Mouse (Mus musculus): ENCODE data around the gene Mcu. TPM values are rescaled to one million over a fixed set of nuclear protein-coding genes. Genes with fewer than 3 reads are reported as not detected.

Gene Mcu
- polyA plus RNA-seq, 1 experiment from 2014 or later = 10.2 TPM

DNA sequence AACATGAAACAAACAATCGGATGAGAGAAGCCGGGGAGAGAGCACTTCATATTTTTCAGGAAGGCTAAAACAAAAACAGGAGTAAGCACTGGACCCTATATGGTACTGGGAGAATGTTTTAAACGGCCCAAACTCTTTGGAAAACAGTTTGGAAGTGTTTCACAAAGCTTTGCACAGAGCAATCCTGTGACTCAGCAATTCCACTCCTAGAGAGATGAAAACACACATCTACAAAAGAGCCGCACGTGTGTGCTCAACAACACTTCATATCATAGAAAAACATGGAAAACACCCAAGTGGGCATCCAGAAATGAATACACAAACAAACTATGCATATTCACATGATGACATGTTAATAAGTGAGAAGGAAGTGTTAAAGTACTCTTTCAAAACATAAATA lies 30.9 kb downstream of the Mcu start:
- ATAC-seq (ENCODE audit: insufficient read depth) = no peak
- H3K4me2 ChIP-seq = no peak overlapping the region
- no peak overlapping the region for H3K4me3 ChIP-seq (replicated peaks)
- no peaks in the 10 kb centered on the region for H3K9me3 ChIP-seq (replicated peaks)
- 72% methylated on average over 5 of the region's 5 CpGs for WGBS (ENCODE audit: insufficient replicate concordance)
- H3K4me1 ChIP-seq (replicated peaks) = peaks cover 20% of the 10 kb centered on the region
- H3K9ac ChIP-seq = no peak overlapping the region
- no peak overlapping the region for H3K27ac ChIP-seq (replicated peaks)
- H3K27me3 ChIP-seq = no peaks in the 10 kb centered on the region
- no peaks in the 10 kb centered on the region; the same call in 1 of the 2 replicates for H3K36me3 ChIP-seq (replicated peaks)

DNA sequence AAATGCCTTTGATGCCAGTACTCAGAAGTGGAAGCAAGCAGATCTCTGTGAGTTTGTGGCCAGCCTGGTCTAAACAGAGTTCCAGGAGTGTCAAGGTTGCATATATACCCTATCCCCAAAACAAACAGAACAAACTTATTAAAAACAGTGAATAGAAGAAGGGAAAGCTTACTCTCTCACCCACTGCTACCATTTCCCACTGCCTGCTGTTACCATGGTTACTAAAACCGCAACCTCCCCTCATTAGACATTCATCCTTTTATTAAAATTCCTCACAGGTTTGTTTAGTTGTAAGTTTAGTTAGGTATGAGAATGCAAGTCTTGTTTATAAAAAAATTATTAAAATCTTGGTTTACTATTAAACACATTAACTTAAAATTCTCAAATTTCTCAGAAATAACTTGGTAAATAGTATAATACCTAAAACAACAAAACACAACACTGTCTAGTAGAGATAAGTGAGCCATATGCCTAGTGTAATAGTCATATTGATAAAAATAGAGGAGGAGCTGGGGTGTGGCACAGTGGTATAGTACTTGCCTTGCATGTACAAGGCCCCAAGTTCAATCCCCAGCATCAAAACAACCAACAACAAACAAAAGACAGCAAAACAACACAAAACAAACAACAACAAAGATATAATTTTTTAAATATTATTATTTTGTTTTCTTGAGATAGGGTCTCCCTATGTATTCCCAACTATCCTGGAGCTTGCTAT lies 34.5 kb downstream of the Mcu start:
- H3K27me3 ChIP-seq = no peaks in the 10 kb centered on the region
- H3K4me3 ChIP-seq (replicated peaks) = no peak overlapping the region
- H3K4me1 ChIP-seq (replicated peaks) = peaks cover 36% of the 10 kb centered on the region
- no peak overlapping the region; the same call in 1 of the 2 replicates for H3K27ac ChIP-seq (replicated peaks)
- ATAC-seq (ENCODE audit: insufficient read depth) = peak; percentile 69; the same call in 1 of the 2 replicates
- WGBS (ENCODE audit: insufficient replicate concordance) = 77% methylated on average over 1 of the region's 1 CpGs
- H3K9ac ChIP-seq = no peak overlapping the region
- no peak overlapping the region for H3K4me2 ChIP-seq
- H3K36me3 ChIP-seq (replicated peaks) = no peaks in the 10 kb centered on the region
- no peaks in the 10 kb centered on the region for H3K9me3 ChIP-seq (replicated peaks)

DNA sequence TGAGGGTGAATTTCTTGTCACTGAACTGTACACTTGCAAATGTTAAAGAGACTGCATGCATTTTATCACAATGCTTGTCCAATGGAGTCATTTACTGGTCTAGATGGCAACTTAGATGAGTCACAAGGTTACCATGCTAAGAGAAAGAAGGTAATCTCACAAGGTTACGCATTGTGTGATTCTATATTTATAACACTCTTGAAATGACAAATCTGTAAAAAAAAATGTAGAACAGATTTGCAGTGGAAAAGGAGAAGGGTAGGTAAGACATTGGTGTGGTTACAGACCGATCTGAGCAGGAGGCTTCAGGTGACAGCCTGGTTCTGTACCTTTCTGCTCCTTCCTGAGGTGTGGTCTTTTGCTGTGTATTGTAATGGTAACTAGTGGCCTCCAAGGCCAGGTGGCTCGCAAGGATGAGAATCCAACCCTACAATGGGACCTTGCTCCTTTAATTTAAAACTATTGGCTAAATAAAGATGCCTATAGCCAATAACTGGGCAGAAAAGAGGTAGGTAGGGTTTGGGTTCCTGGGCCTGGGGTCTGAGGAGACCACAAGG lies 35.8 kb downstream of the Mcu start:
- H3K9me3 ChIP-seq (replicated peaks) = no peaks in the 10 kb centered on the region
- H3K36me3 ChIP-seq (replicated peaks) = no peaks in the 10 kb centered on the region
- H3K27me3 ChIP-seq = no peaks in the 10 kb centered on the region
- ATAC-seq (ENCODE audit: insufficient read depth) = no peak
- H3K9ac ChIP-seq = no peak overlapping the region
- no peak overlapping the region for H3K4me3 ChIP-seq (replicated peaks)
- H3K4me1 ChIP-seq (replicated peaks) = peaks cover 43% of the 10 kb centered on the region
- 83% methylated on average over 3 of the region's 3 CpGs for WGBS (ENCODE audit: insufficient replicate concordance)
- no peak overlapping the region for H3K27ac ChIP-seq (replicated peaks)
- no peak overlapping the region for H3K4me2 ChIP-seq

DNA sequence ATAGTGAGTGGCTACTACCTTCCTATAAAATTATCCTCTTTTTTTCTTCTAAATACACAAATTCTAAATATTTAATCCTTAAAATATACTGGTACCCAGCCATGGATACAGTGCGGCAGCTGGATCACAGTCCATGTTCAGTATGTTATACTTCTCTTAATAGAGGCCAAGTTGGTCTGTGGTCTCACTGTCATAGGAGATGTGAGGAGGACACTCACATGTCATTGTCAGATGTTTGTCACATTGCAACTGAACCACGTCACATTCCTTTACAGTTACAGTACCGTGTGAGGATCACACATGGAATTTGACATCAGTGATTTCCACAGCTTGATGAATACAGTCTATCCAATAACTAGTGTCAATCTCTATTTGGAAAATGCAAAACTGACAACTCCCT lies 36.8 kb downstream of the Mcu start:
- Histone ChIP-seq H3K4me2 (no peak overlapping the region), H3K36me3 (replicated peaks) (no peaks in the 10 kb centered on the region), H3K27me3 (no peaks in the 10 kb centered on the region), H3K4me1 (replicated peaks) (peaks cover 43% of the 10 kb centered on the region), H3K4me3 (replicated peaks) (no peak overlapping the region), H3K9me3 (replicated peaks) (no peaks in the 10 kb centered on the region), H3K9ac (no peak overlapping the region), H3K27ac (replicated peaks) (no peak overlapping the region)
- WGBS (ENCODE audit: insufficient replicate concordance) = 75% methylated on average over 3 of the region's 3 CpGs
- no peak for ATAC-seq (ENCODE audit: insufficient read depth)

DNA sequence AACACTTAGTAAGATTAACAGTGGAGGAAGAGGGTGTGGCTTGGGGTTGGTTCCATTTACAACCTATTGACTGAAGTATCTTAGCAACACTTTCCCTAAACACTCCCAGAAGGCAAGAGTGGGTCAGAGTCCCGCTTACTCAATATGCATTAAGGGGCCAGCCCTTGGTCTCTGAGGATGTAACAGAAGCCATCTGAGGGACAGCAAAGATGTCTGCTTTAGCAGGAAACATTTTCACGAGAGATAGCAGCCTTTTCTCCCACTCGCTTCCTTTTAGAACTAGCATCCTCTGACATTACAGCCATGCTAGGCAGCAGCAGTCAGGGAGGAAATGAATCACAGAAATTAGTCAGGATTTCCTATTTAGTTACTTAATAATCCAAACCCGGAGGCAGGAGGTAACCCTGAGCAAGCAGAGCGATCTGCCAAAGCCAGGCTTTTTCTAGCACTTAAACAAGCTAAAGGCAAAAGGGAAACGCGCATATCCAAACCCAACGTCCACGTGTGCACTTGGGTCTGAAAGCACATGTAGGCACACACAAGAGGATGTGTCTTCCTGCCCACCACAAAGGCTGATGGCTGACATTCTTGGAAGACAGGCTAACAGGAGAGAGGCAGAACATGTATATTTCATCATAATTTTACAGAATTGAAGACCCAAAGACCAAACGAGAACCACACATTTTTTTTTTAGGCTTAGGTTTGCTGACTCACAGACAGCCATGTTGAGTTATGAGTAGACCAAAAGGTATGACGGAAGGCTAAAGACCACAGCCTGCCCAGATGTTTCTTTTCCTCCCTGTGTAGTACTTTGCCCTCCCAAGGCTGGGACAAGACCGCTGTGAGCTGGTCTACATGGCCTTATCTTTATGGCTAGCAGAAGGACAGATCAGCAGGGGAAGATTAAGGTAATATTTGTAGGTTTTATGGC lies 38.4 kb downstream of the Mcu start:
- peak; percentile 61 for ATAC-seq (ENCODE audit: insufficient read depth)
- H3K27ac ChIP-seq (replicated peaks) = peak overlapping the region; percentile 71
- 5% methylated on average over 12 of the region's 12 CpGs for WGBS (ENCODE audit: insufficient replicate concordance)
- H3K36me3 ChIP-seq (replicated peaks) = no peaks in the 10 kb centered on the region
- 0 out of 2 replicates have a peak overlapping the region, but pooled peaks have one; percentile 1 for H3K9ac ChIP-seq
- H3K27me3 ChIP-seq = no peaks in the 10 kb centered on the region
- peaks cover 43% of the 10 kb centered on the region for H3K4me1 ChIP-seq (replicated peaks)
- H3K4me2 ChIP-seq = peak overlapping the region; percentile 55
- no peaks in the 10 kb centered on the region for H3K9me3 ChIP-seq (replicated peaks)
- H3K4me3 ChIP-seq (replicated peaks) = peak overlapping the region; percentile 25

DNA sequence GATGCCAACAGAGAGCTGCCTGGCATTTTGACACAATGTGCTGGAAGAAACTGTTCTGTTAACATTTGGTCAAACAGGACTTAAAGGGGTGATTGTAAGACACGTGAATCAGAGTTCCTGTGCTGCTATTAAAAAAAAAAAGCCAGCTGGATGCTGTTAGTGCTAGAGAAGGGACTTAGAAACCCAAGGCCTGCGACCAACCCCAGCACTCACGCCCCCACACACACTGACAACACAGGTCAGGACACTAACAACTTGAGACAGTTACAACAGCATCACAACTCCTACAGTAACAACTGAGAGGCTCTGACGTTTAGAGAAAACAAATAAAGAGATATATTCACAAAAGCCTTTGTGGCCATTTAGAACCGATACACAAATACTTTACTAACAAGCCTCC lies 40.2 kb downstream of the Mcu start:
- Histone ChIP-seq H3K36me3 (replicated peaks) (no peaks in the 10 kb centered on the region), H3K4me3 (replicated peaks) (no peak overlapping the region), H3K4me2 (no peak overlapping the region), H3K27me3 (no peaks in the 10 kb centered on the region), H3K9ac (no peak overlapping the region), H3K9me3 (replicated peaks) (no peaks in the 10 kb centered on the region), H3K4me1 (replicated peaks) (peaks cover 41% of the 10 kb centered on the region), H3K27ac (replicated peaks) (no peak overlapping the region)
- 58% methylated on average over 5 of the region's 5 CpGs for WGBS (ENCODE audit: insufficient replicate concordance)
- ATAC-seq (ENCODE audit: insufficient read depth) = no peak

DNA sequence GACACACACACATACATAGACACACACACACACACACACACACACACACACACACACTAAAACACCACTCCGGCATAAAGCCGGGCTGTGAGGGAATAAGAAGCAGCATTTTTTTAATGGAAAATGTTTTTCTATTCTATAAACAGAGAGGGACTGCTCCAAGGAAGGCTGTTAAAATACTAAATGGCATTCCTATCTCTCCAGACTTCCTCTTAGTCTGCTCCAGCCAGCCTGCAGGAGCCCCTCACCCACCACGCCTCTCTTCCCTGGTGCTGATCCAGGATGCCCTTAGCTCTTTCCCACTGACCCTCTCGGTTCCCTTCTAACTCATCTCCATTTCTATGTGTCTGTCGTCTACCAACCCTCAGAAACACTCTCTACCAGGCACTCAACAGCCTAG lies 44.5 kb downstream of the Mcu start:
- H3K36me3 ChIP-seq (replicated peaks) = no peaks in the 10 kb centered on the region
- no peak overlapping the region for H3K4me3 ChIP-seq (replicated peaks)
- no peak for ATAC-seq (ENCODE audit: insufficient read depth)
- no peaks in the 10 kb centered on the region for H3K27me3 ChIP-seq
- no peaks in the 10 kb centered on the region for H3K9me3 ChIP-seq (replicated peaks)
- H3K27ac ChIP-seq (replicated peaks) = no peak overlapping the region
- H3K4me2 ChIP-seq = no peak overlapping the region
- WGBS (ENCODE audit: insufficient replicate concordance) = 71% methylated on average over 5 of the region's 5 CpGs
- no peak overlapping the region for H3K9ac ChIP-seq
- peaks cover 38% of the 10 kb centered on the region for H3K4me1 ChIP-seq (replicated peaks)

DNA sequence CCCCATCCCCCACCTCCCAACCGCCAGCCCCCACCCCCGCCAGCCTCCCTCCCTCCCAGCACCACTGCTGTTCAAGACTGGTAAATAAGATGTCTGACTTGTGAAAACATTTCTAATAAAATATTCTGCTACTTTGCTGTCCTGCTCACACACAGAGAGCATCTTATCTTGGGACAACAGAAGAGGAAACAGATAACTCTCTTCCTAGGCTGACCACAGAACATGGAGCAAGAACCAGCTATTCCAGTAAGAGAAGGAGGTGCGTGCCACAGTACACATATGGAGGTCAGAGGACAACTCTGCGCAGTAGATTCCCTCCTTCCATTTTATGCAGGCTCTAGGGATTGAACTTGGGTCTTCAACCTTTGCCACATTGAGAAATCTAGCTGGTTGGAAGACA lies 45.2 kb downstream of the Mcu start:
- Histone ChIP-seq H3K4me1 (replicated peaks) (peaks cover 31% of the 10 kb centered on the region), H3K4me3 (replicated peaks) (no peak overlapping the region), H3K27ac (replicated peaks) (0 out of 2 replicates have a peak overlapping the region, but pooled peaks have one; percentile 9), H3K9me3 (replicated peaks) (no peaks in the 10 kb centered on the region), H3K27me3 (no peaks in the 10 kb centered on the region), H3K36me3 (replicated peaks) (no peaks in the 10 kb centered on the region), H3K9ac (no peak overlapping the region), H3K4me2 (peak overlapping the region; percentile 5; the same call in 1 of the 2 replicates)
- peak; percentile 75 for ATAC-seq (ENCODE audit: insufficient read depth)
- 23% methylated on average over 4 of the region's 4 CpGs for WGBS (ENCODE audit: insufficient replicate concordance)

DNA sequence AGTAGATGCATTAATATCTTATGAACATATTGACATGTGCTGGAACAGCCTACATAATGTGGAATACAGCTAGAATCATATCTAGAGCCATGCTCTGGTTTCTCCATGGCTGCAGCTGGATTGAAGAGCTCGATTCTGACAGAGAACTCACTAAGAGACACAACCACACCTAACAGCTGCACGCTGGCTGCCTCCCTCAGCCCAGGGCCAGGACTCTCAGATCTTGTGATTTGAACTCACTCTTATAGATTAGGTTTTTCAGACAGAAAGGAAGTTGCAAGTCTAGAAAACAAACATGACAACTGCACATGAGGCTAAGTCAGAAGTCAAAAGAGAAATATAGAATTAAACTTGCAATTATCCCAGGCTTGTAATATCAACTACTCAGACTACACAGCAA lies 45.7 kb downstream of the Mcu start:
- peak; percentile 58 for ATAC-seq (ENCODE audit: insufficient read depth)
- no peak overlapping the region for H3K4me3 ChIP-seq (replicated peaks)
- H3K27me3 ChIP-seq = no peaks in the 10 kb centered on the region
- H3K9me3 ChIP-seq (replicated peaks) = no peaks in the 10 kb centered on the region
- WGBS (ENCODE audit: insufficient replicate concordance) = 15% methylated on average over 2 of the region's 2 CpGs
- H3K4me2 ChIP-seq = 0 out of 2 replicates have a peak overlapping the region, but pooled peaks have one; percentile 5
- H3K27ac ChIP-seq (replicated peaks) = peak overlapping the region; percentile 9; the same call in 1 of the 2 replicates
- H3K9ac ChIP-seq = no peak overlapping the region
- H3K36me3 ChIP-seq (replicated peaks) = no peaks in the 10 kb centered on the region
- peaks cover 31% of the 10 kb centered on the region for H3K4me1 ChIP-seq (replicated peaks)

DNA sequence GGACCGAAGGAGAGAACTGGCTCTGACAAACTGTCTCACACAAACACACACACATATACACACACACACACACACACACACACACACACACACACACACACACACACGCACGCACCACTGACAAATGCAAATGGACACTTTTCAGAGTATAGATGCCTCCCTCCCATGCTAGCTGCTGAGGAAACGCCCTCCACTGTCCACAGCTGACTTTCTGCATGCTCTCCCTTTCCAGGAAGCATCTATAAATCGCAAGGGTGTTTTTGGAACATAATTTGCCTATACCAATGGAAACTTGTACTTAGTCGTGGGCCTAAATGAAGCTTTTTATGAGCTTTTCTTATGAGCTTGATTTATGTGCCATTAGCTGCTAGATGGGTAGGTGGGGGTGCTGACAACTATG lies 46.1 kb downstream of the Mcu start:
- no peak for ATAC-seq (ENCODE audit: insufficient read depth)
- H3K4me2 ChIP-seq = 0 out of 2 replicates have a peak overlapping the region, but pooled peaks have one; percentile 5
- H3K27ac ChIP-seq (replicated peaks) = no peak overlapping the region
- H3K36me3 ChIP-seq (replicated peaks) = no peaks in the 10 kb centered on the region
- H3K9me3 ChIP-seq (replicated peaks) = no peaks in the 10 kb centered on the region
- peaks cover 31% of the 10 kb centered on the region for H3K4me1 ChIP-seq (replicated peaks)
- WGBS (ENCODE audit: insufficient replicate concordance) = 47% methylated on average over 6 of the region's 6 CpGs
- H3K4me3 ChIP-seq (replicated peaks) = no peak overlapping the region
- H3K9ac ChIP-seq = no peak overlapping the region
- H3K27me3 ChIP-seq = no peaks in the 10 kb centered on the region

DNA sequence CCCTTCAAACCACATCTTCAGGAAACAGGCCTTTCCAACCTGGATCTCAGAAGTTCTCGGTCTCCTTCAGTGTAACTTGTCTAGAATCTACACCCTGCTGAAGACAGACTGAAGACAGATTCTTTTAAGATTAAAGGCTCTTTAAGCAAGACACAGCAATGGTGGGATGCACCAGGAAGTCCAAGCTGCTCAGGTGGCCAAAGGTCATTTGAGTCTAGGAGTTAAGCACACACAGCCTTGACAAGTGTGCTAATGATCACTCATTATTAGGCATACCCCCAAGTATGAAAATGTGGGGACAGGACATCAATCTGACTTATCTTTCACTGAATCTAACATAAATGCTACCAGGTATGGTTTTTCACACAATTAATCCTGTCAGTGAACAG lies 47.0 kb downstream of the Mcu start:
- WGBS (ENCODE audit: insufficient replicate concordance) = 61% methylated on average over 1 of the region's 1 CpGs
- no peaks in the 10 kb centered on the region for H3K9me3 ChIP-seq (replicated peaks)
- no peak overlapping the region for H3K4me2 ChIP-seq
- H3K27me3 ChIP-seq = no peaks in the 10 kb centered on the region
- no peak overlapping the region for H3K9ac ChIP-seq
- H3K27ac ChIP-seq (replicated peaks) = no peak overlapping the region
- no peak for ATAC-seq (ENCODE audit: insufficient read depth)
- H3K4me3 ChIP-seq (replicated peaks) = no peak overlapping the region
- H3K4me1 ChIP-seq (replicated peaks) = peaks cover 31% of the 10 kb centered on the region
- no peaks in the 10 kb centered on the region for H3K36me3 ChIP-seq (replicated peaks)

Data from liver, embryonic 15.5 days (tissue).